Mouse (Mus musculus): ENCODE data around the gene Cdhr4. TPM values are rescaled to one million over a fixed set of nuclear protein-coding genes. Genes with fewer than 3 reads are reported as not detected.

Cdhr4 gene
- polyA plus RNA-seq, 1 experiment, result 0.24 TPM

DNA sequence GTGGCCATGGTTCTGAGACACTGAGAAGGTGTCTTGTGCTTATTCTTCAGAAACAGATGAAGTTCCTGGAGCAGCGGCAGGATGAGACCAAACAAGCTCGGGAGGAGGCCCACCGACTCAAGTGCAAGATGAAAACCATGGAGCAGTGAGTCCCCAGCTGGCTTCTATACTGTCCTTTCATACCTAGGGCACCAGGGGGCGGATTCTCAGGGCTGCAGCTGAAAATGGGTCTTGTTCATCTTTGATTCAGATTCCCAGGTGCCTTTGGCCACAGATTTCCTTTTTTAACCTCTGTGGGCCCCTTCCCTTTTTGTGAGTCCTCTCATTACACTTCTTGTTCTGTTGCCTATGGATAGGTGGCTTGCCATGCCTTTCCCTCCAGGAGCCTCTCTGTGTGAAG lies 31.4 kb upstream of the Cdhr4 start:
- Histone ChIP-seq H3K36me3 (ENCODE audit: control insufficient read depth) (peaks cover 100% of the 10 kb centered on the region), H3K4me1 (ENCODE audit: control insufficient read depth) (peaks cover 15% of the 10 kb centered on the region), H3K9me3 (ENCODE audit: control insufficient read depth, low read length) (no peaks in the 10 kb centered on the region), H3K27me3 (ENCODE audit: control insufficient read depth) (no peaks in the 10 kb centered on the region), H3K4me3 (replicated peaks) (no peak overlapping the region)
- TF ChIP-seq GATA1 (IDR thresholded peaks at IDR 0.05; ENCODE audit: low read length) (no peak), TAL1 (IDR thresholded peaks at IDR 0.05; ENCODE audit: low read length) (no peak)

DNA sequence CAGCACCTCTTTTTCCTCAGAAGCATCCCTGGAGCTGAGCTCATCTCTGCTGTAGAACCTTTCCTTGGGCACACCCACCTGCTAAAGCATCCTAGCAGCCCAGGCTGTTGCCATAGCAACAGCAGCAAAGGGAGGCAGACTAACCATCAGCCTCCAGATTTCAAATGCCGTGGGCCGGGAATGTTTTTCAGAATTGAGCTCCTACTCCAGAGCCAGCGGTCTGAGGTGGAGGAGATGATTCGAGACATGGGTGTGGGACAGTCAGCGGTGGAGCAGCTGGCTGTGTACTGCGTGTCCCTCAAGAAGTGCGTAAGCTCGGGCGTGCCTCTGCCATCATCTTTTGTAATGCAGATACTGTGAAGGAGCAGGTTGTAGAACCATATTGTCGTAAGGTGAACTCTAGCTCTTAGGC lies 30.9 kb upstream of the Cdhr4 start:
- Histone ChIP-seq H3K36me3 (ENCODE audit: control insufficient read depth) (peaks cover 100% of the 10 kb centered on the region), H3K4me3 (replicated peaks) (no peak overlapping the region), H3K4me1 (ENCODE audit: control insufficient read depth) (peaks cover 17% of the 10 kb centered on the region), H3K27me3 (ENCODE audit: control insufficient read depth) (no peaks in the 10 kb centered on the region), H3K9me3 (ENCODE audit: control insufficient read depth, low read length) (no peaks in the 10 kb centered on the region)
- no peak for TF ChIP-seq GATA1 (IDR thresholded peaks at IDR 0.05; ENCODE audit: low read length)
- no peak for TF ChIP-seq TAL1 (IDR thresholded peaks at IDR 0.05; ENCODE audit: low read length)

DNA sequence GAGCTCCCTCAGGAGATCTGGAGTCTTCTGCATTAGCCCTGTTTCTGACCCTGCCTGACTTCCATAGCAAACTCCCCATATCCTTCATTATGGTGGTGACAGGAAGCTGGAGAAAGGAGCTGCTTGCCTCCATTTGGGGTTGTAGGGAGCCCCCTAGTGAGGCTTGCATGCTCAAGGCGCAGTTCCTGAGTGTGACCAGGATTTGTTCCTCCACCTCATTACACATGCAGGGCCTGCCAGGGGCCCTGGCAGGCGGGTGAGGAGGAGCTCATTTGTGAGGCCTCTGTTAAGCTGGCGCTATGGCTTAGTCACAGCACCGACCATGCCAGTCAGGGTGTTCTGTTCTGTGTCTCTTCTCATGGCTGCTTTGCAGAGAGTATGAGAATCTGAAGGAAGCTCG lies 30.4 kb upstream of the Cdhr4 start:
- Histone ChIP-seq H3K4me1 (ENCODE audit: control insufficient read depth) (peaks cover 22% of the 10 kb centered on the region), H3K9me3 (ENCODE audit: control insufficient read depth, low read length) (no peaks in the 10 kb centered on the region), H3K4me3 (replicated peaks) (no peak overlapping the region), H3K36me3 (ENCODE audit: control insufficient read depth) (peaks cover 100% of the 10 kb centered on the region), H3K27me3 (ENCODE audit: control insufficient read depth) (no peaks in the 10 kb centered on the region)
- no peak for TF ChIP-seq TAL1 (IDR thresholded peaks at IDR 0.05; ENCODE audit: low read length)
- no peak for TF ChIP-seq GATA1 (IDR thresholded peaks at IDR 0.05; ENCODE audit: low read length)

DNA sequence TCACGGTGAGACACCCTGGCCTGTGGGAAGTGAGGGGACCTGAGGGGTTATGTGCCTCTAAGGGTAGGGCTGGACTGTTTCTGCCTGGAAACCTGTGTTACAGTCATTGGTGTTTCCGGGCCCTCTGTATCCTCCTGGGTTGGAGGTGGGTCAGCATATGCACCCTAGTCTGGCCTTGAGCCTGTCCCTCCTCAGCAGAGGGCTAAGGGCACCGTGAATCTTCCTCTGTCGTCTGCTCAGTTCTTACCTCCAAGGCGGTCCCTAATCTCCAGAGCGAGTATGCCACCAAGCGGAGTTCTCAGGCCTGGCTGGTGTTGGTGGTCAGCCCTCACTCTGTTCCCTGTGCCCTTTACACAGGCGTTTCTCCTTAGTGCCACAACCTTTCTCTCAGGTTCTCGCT lies 29.4 kb upstream of the Cdhr4 start:
- Histone ChIP-seq H3K27me3 (ENCODE audit: control insufficient read depth) (no peaks in the 10 kb centered on the region), H3K36me3 (ENCODE audit: control insufficient read depth) (peaks cover 99% of the 10 kb centered on the region), H3K9me3 (ENCODE audit: control insufficient read depth, low read length) (no peaks in the 10 kb centered on the region), H3K4me3 (replicated peaks) (no peak overlapping the region), H3K4me1 (ENCODE audit: control insufficient read depth) (peaks cover 23% of the 10 kb centered on the region)
- TF ChIP-seq GATA1 (IDR thresholded peaks at IDR 0.05; ENCODE audit: low read length) (no peak), TAL1 (IDR thresholded peaks at IDR 0.05; ENCODE audit: low read length) (no peak)

DNA sequence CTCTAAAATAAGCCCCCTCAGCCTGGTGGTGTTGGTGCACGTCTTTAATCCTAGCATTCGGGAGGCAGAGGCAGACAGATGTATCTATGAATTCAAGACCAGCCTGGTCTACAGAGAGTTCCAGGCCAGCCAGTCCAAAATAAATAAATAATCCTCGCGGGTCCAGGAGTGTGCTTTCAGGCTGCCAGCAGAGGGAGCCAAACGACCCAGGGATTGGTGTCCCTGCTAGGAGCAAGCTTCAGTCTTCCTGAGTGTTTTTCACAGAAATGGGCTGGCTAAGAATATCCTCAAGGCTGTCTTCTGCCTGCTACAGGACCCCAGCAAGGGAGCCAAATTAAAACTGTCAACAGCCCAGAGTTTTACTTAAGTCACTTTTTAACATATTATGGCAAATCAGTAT lies 28.6 kb upstream of the Cdhr4 start:
- Histone ChIP-seq H3K4me1 (ENCODE audit: control insufficient read depth) (peaks cover 25% of the 10 kb centered on the region), H3K4me3 (replicated peaks) (no peak overlapping the region), H3K36me3 (ENCODE audit: control insufficient read depth) (peaks cover 99% of the 10 kb centered on the region), H3K27me3 (ENCODE audit: control insufficient read depth) (no peaks in the 10 kb centered on the region), H3K9me3 (ENCODE audit: control insufficient read depth, low read length) (no peaks in the 10 kb centered on the region)
- no peak for TF ChIP-seq TAL1 (IDR thresholded peaks at IDR 0.05; ENCODE audit: low read length)
- no peak for TF ChIP-seq GATA1 (IDR thresholded peaks at IDR 0.05; ENCODE audit: low read length)

DNA sequence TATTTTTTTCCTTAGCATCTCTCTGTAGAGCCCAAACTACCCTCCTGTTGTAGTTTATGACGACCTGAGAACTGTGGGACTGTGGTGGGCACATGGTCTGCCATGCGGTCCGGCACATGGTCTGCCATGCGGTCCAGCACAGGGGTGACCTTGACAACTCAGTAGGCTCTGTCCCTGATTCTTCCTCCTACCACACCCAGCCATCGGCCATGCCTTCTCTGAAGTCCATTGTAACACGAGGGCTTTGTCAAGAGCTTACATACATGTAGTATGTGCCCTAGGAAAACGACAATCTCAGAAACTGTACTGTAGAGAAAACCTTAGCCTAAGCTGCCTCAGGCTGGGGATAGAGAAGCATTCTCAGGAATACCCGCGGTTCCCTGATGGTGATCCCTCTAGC lies 27.6 kb upstream of the Cdhr4 start:
- TF ChIP-seq TAL1 (IDR thresholded peaks at IDR 0.05; ENCODE audit: low read length) (no peak), GATA1 (IDR thresholded peaks at IDR 0.05; ENCODE audit: low read length) (no peak)
- no peak overlapping the region for H3K4me3 ChIP-seq (replicated peaks)
- peaks cover 99% of the 10 kb centered on the region for H3K36me3 ChIP-seq (ENCODE audit: control insufficient read depth)
- peaks cover 32% of the 10 kb centered on the region for H3K4me1 ChIP-seq (ENCODE audit: control insufficient read depth)
- no peaks in the 10 kb centered on the region for H3K9me3 ChIP-seq (ENCODE audit: control insufficient read depth, low read length)
- no peaks in the 10 kb centered on the region for H3K27me3 ChIP-seq (ENCODE audit: control insufficient read depth)

DNA sequence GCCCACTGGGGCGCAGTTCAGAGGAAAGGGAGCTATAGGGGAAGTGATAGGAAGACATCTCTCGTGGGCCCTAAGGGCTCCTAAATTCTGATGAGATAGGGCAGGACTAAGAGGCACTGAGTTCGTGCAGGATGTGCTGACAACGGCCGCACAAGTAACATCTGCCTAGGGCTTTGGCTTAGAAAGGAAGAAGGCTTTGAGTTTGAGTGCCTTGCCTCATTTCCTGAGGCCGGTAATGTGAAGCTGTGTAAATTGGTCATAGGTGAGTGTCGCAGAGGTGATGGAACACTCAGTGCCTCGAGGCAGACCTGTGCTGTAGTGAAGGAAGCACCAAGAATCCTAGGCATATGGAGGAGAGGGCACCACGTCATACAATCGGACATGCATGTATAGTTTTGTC lies 25.6 kb upstream of the Cdhr4 start:
- Histone ChIP-seq H3K4me3 (replicated peaks) (no peak overlapping the region), H3K36me3 (ENCODE audit: control insufficient read depth) (peaks cover 99% of the 10 kb centered on the region), H3K4me1 (ENCODE audit: control insufficient read depth) (peaks cover 52% of the 10 kb centered on the region)

DNA sequence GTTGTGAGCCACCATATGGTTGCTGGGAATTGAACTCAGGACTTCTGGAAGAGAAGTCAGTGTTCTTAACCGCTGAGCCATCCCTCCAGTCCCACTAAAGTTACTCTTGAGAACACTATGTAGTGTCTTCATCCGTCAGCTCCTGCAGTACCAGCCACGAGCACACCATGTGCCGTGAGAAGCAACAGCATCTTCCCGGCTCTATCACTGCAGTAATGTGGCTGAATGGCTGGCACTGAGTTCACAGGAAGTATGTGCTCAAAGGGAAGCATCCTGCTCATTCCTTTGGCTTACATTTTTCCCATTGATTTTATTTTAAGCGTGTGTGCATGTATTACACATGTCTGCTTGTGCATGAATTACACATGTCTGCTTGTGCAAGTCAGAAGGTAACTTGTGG lies 24.9 kb upstream of the Cdhr4 start:
- peaks cover 99% of the 10 kb centered on the region for H3K36me3 ChIP-seq (ENCODE audit: control insufficient read depth)
- H3K4me1 ChIP-seq (ENCODE audit: control insufficient read depth), result peaks cover 60% of the 10 kb centered on the region
- H3K4me3 ChIP-seq (replicated peaks), result no peak overlapping the region
- H3K27me3 ChIP-seq (ENCODE audit: control insufficient read depth), result no peaks in the 10 kb centered on the region
- TF ChIP-seq GATA1 (IDR thresholded peaks at IDR 0.05; ENCODE audit: low read length) (no peak), TAL1 (IDR thresholded peaks at IDR 0.05; ENCODE audit: low read length) (no peak)
- no peaks in the 10 kb centered on the region for H3K9me3 ChIP-seq (ENCODE audit: control insufficient read depth, low read length)

More for the DNA sequence above, 25.6 kb upstream of the Cdhr4 start:
- Histone ChIP-seq H3K9me3 (ENCODE audit: control insufficient read depth, low read length) (no peaks in the 10 kb centered on the region), H3K27me3 (ENCODE audit: control insufficient read depth) (no peaks in the 10 kb centered on the region)
- TF ChIP-seq TAL1 (IDR thresholded peaks at IDR 0.05; ENCODE audit: low read length) (no peak), GATA1 (IDR thresholded peaks at IDR 0.05; ENCODE audit: low read length) (no peak)

DNA sequence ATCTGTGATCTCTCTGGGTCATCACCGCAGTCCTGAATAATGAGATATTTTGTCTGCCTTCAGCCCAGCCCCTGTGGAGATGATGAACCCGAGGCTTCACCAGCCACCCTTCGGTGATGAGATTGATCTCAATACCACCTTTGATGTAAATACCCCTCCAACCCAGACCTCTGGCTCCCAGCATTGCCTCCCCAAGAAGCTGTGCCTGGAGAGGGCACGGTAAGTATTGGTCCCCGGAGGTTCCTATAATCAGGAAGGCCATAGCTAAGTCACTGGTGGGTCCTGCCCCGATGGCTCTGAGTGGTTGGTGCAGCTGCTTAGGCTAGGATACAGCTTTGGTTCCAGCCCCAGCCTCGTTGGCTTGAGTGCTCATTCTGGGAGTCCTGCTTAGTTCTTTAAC lies 23.8 kb upstream of the Cdhr4 start:
- Histone ChIP-seq H3K9me3 (ENCODE audit: control insufficient read depth, low read length) (no peaks in the 10 kb centered on the region), H3K4me1 (ENCODE audit: control insufficient read depth) (peaks cover 69% of the 10 kb centered on the region), H3K36me3 (ENCODE audit: control insufficient read depth) (peaks cover 99% of the 10 kb centered on the region), H3K27me3 (ENCODE audit: control insufficient read depth) (no peaks in the 10 kb centered on the region), H3K4me3 (replicated peaks) (no peak overlapping the region)
- TF ChIP-seq GATA1 (IDR thresholded peaks at IDR 0.05; ENCODE audit: low read length) (no peak), TAL1 (IDR thresholded peaks at IDR 0.05; ENCODE audit: low read length) (no peak)

DNA sequence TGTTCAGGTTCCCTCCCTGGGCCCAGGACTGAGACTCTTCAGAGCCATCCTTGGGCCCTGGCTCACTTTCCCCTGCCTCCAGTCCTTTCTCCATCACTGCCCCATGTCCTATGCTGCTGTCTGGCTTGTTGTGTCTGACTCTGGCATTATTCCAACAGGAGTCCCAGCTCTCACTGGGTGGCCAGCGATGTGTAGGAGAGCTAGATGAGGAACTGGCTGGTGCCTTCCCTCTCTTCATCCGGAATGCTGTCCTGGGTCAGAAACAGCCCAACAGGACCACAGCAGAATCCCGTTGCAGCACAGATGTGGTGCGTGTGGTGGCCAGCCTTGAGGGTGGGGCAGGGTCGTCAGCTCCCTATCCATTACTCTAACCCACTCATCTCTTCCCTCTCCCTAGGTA lies 22.0 kb upstream of the Cdhr4 start:
- H3K4me3 ChIP-seq (replicated peaks), result no peak overlapping the region
- H3K36me3 ChIP-seq (ENCODE audit: control insufficient read depth), result peaks cover 83% of the 10 kb centered on the region
- no peaks in the 10 kb centered on the region for H3K27me3 ChIP-seq (ENCODE audit: control insufficient read depth)
- TF ChIP-seq TAL1 (IDR thresholded peaks at IDR 0.05; ENCODE audit: low read length) (no peak), GATA1 (IDR thresholded peaks at IDR 0.05; ENCODE audit: low read length) (no peak)
- peaks cover 75% of the 10 kb centered on the region for H3K4me1 ChIP-seq (ENCODE audit: control insufficient read depth)
- no peaks in the 10 kb centered on the region for H3K9me3 ChIP-seq (ENCODE audit: control insufficient read depth, low read length)
